Mouse (Mus musculus): ENCODE results near the gene Dpysl4.

Dpysl4 gene

GRCm38 (mm10) chr7:139085629-139086194 is at the start of gene Dpysl4:
Gene Dpysl4 (plus strand): TSS chr7:139086001.
- peak; percentile 72 for DNase-seq (ENCODE audit: low read depth, low spot score)

DNA sequence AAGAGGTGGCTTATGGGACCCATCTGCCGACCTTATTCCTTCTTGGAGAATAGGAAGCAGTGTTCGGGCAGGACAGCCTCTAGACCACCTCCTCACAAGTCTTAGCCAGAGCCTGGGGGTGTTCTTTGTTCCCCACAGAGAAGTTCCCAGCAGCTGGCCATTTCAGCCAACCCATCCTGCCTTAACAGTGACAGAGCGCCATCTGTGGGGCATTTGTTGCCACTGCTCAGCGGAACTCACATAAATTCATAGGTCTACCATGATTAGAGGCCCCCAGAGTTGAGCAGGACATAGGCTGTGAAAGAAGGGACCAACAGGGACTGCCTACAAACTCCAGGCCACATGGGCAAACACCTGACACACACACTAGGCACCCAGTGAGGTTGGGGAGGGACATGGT is 22.4 kb upstream of the Dpysl4 start:
- DNase-seq (ENCODE audit: low read depth, low spot score), result no peak

- peak; percentile 71 for DNase-seq (ENCODE audit: low read depth, low spot score)
These were observed 17.6 kb upstream of the Dpysl4 start for GRCm38 (mm10) chr7:139068182-139068623.

DNA sequence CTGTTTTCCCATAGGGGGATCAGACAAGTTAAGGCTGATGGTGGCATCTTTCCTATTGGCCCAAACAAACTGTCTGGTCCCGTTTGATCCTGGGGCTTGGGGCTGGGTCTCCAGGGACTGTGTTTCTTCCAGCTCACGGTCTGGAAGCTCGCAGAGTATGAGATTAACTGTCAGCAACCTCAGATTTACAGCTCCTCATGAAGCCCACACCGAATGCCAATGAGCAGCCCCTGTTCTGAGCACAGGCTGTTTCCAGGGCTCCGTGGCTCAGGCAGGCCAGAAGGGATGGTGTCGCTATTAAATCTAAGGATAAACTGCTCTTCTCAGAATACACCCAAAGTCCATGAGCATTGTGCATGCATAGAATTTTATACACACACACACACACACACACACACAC is 11.6 kb upstream of the Dpysl4 start:
- DNase-seq (ENCODE audit: low read depth, low spot score), result no peak

DNA sequence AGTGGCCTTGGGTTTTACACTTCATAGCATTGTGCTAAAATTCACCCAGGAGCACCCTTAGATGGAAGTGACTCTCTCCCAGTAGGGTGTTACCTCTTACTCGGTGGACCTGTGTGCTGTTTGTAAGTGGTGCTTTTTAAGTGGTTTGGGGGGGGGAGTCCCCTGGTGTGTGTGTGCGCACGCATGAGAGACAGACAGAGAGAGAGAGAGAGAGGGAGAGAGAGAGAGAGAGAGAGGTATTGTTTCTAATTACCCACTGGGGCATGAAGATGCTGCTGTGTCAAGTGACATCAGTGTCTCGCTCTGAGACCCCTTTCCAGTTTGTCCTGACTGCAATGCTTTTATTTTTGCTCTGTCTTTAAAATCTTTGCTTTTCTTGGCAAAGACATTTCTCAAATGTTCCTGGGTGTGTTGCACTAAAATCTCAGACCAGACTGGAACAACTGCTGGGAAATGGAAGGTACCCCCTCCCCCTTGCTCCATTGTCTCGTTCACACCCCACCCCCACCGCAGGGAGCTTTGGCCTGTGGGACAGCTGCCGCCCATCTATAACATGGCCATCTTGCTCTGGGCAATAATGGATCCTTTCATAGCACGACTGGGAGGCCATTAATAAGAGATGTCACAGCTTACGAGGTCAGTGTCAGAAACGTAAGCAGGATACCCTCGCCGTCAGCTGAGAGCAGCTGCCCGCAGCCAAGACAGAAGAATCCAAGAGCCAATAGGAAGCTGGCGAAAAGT is 10.6 kb upstream of the Dpysl4 start:
- no peak for DNase-seq (ENCODE audit: low read depth, low spot score)

DNA sequence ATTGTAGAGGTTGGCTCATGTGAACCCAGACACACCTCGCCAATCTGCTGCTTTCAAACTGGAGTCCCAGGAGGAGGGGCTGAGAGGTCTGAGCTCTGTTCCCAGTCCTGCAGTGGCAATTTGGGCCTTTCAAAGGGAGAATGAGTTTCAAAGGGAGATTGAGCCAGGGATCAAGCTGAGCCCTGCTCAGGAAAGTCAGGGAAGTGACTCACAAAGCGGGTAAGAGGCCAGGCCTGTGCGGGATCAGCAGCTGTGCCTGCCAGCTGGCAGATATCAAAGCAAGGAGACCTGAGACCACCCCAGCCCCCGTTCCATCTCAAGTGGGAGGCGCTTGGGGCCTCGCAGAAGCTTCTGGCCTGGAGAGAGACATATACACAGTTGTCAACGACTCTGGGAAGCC is 8.5 kb upstream of the Dpysl4 start:
- DNase-seq (ENCODE audit: low read depth, low spot score), result no peak

DNA sequence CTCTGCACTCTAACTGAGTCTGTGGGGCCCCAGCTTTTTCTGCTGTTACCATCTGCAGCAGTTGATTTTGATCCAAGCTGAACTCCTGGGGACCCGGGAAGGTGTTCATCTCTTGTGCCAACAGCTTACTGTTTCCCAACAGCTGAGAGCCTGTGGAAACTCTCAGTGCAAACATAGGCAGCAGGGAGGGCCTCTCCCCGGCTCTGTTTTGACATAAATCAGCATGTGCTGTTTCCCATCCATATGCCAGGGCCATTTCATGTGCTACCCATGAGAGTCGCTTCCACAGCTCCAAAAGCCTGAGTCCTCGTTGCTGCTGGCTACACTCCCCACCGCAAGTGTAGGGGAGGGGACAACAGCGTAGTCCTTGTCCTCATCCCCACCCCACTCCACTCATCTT is 7.6 kb upstream of the Dpysl4 start:
- no peak for DNase-seq (ENCODE audit: low read depth, low spot score)

- no peak for DNase-seq (ENCODE audit: low read depth, low spot score)
These were observed 6.7 kb upstream of the Dpysl4 start for GRCm38 (mm10) chr7:139079141-139079540.

GRCm38 (mm10) chr7:139080714-139081113 is 5.1 kb upstream of the Dpysl4 start:
- DNase-seq (ENCODE audit: low read depth, low spot score), result no peak

GRCm38 (mm10) chr7:139081158-139081557 is 4.6 kb upstream of the Dpysl4 start:
- no peak for DNase-seq (ENCODE audit: low read depth, low spot score)

DNA sequence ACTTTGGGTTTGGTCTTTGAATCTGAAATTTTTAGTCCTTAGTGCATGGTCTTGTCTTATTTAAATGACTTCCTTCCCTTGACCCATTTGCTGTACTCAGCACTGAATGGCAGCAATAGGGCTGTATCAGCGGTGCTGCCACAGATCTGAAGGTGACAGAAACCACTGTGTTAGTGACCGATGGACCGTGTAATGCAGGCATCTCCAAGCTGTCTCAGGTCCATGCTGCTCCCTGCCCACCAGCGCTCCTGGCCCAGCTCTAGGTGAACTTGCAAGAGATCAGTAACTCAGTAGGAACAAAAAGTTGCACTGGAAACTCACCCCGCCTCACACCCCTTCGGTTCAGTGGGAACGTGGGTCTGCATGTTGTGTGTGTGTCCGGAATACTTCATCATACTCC is 3.5 kb upstream of the Dpysl4 start:
- DNase-seq (ENCODE audit: low read depth, low spot score), result no peak

- DNase-seq (ENCODE audit: low read depth, low spot score), result no peak
These were observed 1.5 kb upstream of the Dpysl4 start for GRCm38 (mm10) chr7:139084316-139084715.

- DNase-seq (ENCODE audit: low read depth, low spot score), result no peak
These were observed 676 bp downstream of the Dpysl4 start for GRCm38 (mm10) chr7:139086195-139087158.

GRCm38 (mm10) chr7:139087801-139088200 is 2.0 kb downstream of the Dpysl4 start:
- no peak for DNase-seq (ENCODE audit: low read depth, low spot score)

DNA sequence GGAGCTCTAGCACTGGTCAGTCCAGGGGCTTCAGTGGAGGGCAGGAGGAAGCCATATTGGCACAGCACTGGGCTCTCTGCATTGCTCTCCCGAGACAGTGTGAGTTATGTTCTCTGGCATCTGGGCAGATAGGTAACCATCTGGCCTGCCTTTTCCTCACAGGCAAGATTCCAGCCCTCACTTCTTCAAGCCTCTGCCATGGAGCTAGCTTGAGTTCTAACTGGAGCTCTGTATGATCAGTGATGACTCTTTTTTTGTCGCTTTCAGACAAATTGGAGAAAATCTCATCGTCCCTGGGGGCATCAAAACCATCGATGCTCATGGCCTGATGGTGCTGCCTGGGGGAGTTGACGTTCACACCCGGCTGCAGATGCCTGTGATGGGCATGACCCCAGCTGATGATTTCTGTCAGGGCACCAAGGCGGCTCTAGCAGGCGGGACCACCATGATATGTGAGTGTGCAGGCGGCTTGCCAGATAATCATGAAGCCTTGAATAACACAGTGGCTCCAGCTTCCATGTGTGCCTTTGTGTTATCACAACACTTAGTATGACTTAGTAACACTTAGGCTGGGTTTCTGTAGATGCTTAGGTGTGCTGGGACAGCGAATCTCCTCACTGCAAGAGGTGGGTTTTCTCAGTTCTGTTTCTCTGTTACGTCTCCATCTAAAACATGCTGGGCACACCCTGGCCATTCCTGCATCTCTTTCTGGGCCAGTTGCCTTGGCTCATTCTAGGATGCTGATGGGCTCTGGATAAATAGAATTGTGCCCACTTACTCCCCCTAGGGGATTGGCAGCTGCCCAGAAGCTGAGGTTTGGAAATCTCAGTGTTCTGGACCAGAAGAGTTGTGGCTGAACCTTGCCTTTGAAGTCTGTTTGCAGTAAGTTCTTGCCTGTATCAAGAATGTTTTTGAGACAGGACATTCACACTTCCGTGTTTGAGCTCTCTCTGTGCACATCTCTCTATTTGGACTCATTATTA is 4.4 kb downstream of the Dpysl4 start:
- no peak for DNase-seq (ENCODE audit: low read depth, low spot score)

DNA sequence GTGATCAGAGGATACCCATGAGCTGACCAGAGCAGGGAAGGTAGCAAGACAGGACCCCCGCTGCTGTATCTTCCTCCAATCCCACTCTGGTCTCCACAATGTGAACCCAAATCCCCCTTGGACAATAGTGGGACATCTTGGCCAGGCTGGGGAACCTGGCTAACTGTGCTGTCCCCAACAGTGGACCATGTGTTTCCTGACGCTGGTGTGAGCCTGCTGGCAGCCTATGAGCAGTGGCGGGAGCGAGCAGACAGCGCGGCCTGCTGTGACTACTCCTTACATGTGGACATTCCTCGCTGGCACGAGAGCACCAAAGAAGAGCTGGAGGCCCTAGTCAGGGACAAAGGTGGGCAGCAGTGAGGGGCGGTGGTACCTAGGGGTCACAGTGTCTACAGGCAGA is 5.9 kb downstream of the Dpysl4 start:
- no peak for DNase-seq (ENCODE audit: low read depth, low spot score)

- DNase-seq (ENCODE audit: low read depth, low spot score), result no peak
These were observed 6.9 kb downstream of the Dpysl4 start for GRCm38 (mm10) chr7:139092676-139093075.

GRCm38 (mm10) chr7:139093124-139093523 is 7.3 kb downstream of the Dpysl4 start:
- DNase-seq (ENCODE audit: low read depth, low spot score), result peak; percentile 62

GRCm38 (mm10) chr7:139093781-139094180 is 8.0 kb downstream of the Dpysl4 start:
- DNase-seq (ENCODE audit: low read depth, low spot score), result no peak

GRCm38 (mm10) chr7:139094761-139095160 is 9.0 kb downstream of the Dpysl4 start:
- DNase-seq (ENCODE audit: low read depth, low spot score), result no peak

DNA sequence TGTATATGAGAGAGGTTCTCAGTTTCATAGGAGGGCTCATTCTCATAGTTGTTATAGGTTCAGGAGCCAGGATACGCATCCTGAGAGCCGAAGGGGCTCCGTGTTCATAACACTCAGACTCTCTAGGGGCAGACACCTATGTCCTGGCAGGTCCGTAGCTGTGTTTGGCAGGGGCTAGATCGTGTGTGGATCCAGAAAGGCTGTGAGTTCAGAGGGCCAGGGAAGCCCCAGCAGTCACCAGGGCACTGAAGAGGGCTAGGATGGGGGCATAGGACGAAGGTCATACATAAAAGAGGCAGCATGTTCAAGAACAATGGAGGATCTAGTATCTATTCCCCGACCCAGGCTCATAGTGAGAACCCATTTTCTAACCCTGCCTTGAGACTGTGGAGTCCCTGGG is 9.5 kb downstream of the Dpysl4 start:
- DNase-seq (ENCODE audit: low read depth, low spot score), result no peak
